Mouse (Mus musculus): Measurements from ENCODE around the gene Wbp11.

Wbp11 gene

DNA sequence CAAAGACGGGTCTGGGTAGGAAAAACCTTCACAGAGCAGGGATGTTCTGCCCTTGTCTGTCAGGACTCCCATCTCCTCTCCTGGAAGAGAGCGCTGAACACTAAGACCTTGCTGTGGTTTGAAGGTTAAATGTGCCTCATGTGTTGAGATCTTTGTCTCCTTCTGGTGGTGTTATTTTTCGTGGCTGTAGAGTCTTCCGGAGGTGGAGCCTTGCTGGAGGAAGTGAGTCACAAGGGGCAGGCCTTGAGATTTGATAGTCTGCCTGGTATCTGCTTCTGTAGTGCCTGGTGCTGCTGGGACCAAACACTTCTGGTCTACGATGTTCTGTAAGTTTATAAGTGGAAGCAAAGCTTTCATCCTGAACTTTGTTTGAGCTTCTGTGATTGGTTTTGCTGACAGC lies 20.9 kb upstream of the Wbp11 start:
- ChIA-PET POLR2A (interaction anchor here in 3 of 4 experiments (1.0 to 3.4 kb wide), 4 partner anchors 45 kb away, joined by 6 to 36 read pairs (median 23); partner anchors contain the start of gene Hist4h4 (in 3 of the 3)), CTCF (no interaction called here)

DNA sequence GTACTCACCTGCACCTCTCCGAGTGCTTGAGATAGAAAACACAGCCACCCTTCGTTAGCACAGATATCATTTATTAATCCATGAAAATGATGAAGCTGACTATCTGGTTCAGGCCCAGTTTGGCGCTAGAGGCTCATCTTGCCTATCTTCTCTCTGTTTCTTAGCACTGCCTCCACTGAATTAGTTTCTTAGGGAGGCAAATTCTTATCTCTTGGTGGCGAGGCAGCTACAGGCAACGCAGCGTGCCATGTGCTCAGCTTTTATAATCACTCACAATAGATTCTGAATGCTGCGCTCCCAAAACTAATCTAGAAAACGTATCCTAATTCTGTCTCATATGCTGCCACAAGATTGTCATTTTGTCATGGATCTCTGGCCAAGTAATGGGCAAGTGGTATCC lies 20.4 kb upstream of the Wbp11 start:
- ChIA-PET POLR2A (interaction anchor here (0.8 to 3.4 kb wide), 10 partner anchors 17 to 138 kb away, joined by 3 to 36 read pairs (median 4); partner anchors contain the start of genes Hist4h4 (in 3 of the 4), BC049715 (in 2 of the 4), H2afj (in 1 of the 4) and Wbp11 (in 1 of the 4)), CTCF (interaction anchor here (0.6 to 2.3 kb wide), 31 partner anchors 8 to 843 kb away, joined by 3 to 17 read pairs (median 4); partner anchors contain the start of genes Art4 (in 2 of the 4), Hist4h4 (in 1 of the 4), Smco3 (in 1 of the 4) and Wbp11 (in 1 of the 4))

DNA sequence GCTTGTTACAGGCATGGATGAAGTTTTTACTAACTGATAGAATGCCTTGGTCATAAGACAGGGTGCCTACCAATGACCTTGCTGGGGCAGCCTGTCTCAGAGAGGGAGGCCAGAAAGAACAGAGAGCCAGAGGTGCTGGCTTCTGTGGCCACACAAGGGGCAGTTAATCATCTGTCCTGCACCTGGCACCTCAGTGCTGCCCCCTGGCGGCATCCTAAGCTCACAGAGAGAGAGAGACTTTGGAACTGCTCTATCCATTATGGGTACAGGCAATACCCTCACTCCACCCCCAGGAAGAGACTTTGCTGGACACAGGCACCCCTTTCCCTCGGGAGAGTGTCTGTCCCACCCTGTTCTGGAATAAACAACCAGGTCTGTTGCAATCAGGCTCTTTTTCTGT lies 19.8 kb upstream of the Wbp11 start:
- CTCF ChIA-PET: interaction anchor here (0.6 to 2.3 kb wide), 34 partner anchors 8 to 844 kb away, joined by 3 to 17 read pairs (median 4); partner anchors contain the start of genes Art4 (in 2 of the 4), Hist4h4 (in 1 of the 4), Smco3 (in 1 of the 4) and Wbp11 (in 1 of the 4)
- POLR2A ChIA-PET: interaction anchor here (0.6 to 3.4 kb wide), 13 partner anchors 8 to 139 kb away, joined by 3 to 36 read pairs (median 5); partner anchors contain the start of genes Hist4h4 (in 3 of the 4), BC049715 (in 2 of the 4), H2afj (in 2 of the 4) and Wbp11 (in 1 of the 4)

DNA sequence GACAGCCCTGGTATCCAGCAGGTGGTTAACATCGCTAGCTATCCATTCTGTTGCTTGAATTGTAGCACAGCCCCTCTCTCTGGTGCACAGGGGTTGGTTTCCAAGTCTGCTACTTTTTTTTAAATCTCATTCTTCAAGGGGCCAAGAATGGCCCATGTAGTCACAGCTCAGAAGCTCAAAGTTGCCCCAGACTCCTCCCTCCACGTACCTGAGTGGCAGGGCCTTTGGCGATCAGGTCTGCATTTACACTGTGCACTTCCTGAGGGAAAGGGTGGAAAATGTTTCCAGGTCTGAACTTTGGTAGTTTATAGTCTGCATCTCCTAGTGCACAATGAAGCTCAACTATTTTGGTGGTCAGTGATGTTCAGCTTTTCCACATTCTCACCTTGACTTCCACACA lies 19.2 kb upstream of the Wbp11 start:
- ChIA-PET CTCF (interaction anchor here (0.9 to 2.3 kb wide), 24 partner anchors 8 to 149 kb away, joined by 3 to 17 read pairs (median 4); partner anchors contain the start of genes Art4 (in 2 of the 4), Hist4h4 (in 1 of the 4), Smco3 (in 1 of the 4) and Wbp11 (in 1 of the 4)), POLR2A (interaction anchor here (0.6 to 3.4 kb wide), 11 partner anchors 9 to 139 kb away, joined by 3 to 36 read pairs (median 5); partner anchors contain the start of genes Hist4h4 (in 3 of the 4), H2afj (in 2 of the 4), BC049715 (in 1 of the 4) and Wbp11 (in 1 of the 4))

DNA sequence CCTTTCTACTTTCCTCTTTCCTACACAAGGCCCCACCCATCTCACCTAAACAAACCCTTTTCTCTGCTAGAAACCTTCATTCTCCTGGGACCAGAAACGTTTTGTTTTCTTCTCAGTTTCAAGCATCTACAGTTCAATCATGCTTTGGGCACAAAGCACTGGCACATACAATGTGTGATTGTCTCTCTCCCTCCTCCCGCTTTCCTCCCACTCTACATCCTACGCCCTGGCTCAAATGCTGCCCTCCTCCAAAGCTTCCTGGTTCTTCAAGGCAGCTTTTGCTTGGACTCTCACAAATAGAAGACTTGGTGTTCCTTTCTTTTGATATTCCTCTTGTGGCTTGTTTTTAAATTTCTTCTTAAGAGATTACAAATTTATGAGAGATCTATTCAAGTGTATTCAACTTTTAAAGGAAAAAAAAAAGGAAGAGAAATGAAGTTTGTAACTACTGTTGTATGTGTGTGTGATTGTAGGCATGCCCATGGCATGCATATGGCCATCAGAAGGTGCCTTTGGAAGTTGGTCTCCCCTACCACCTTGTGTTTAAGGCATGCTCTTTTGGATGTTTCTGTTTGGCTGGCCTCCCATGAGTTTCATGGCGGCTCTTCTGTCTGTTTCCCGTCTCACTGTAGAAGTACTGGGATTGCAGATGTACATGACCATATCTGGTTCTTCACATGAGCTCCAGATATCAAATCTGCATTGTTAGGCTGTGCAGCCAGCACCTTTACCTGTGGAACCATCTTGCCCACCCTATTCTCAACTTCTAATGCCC lies 17.9 kb upstream of the Wbp11 start:
- CTCF ChIA-PET: interaction anchor here in 2 of 4 experiments (0.7 to 2.3 kb wide), 2 partner anchors 11 to 124 kb away, joined by 4 to 17 read pairs; partner anchors contain the start of gene Art4 (in 1 of the 2)
- POLR2A ChIA-PET: interaction anchor here in 2 of 4 experiments (2.0 to 3.4 kb wide), 3 partner anchors 42 kb away, joined by 9 to 36 read pairs (median 22); partner anchors contain the start of gene Hist4h4 (in 2 of the 2)

DNA sequence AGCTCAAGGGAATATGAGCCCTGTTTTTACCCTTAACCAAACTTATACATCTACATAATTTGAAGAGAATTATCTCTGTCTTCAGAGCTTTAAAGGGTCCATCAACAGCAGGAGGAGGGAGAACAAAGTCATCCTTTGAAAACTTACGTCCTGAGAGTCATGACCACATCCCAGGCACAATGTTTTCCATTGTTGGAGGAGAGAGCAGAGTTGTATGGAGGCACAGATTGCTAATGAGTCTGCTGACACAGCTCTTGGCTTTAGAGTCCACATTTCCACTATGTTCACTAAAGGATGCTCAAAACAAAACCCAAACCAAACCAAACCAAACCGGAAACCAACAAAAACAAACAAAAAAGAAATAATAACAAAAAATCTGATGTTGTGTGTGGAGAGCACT lies 16.9 kb upstream of the Wbp11 start:
- ChIA-PET CTCF (no interaction called here), POLR2A (interaction anchor here in 2 of 4 experiments (0.9 to 18.5 kb wide), 3 partner anchors 10 to 41 kb away, joined by 3 to 441 read pairs (median 9); partner anchors contain the start of genes Hist4h4 (in 2 of the 2), H2afj (in 1 of the 2) and Smco3 (in 1 of the 2))

DNA sequence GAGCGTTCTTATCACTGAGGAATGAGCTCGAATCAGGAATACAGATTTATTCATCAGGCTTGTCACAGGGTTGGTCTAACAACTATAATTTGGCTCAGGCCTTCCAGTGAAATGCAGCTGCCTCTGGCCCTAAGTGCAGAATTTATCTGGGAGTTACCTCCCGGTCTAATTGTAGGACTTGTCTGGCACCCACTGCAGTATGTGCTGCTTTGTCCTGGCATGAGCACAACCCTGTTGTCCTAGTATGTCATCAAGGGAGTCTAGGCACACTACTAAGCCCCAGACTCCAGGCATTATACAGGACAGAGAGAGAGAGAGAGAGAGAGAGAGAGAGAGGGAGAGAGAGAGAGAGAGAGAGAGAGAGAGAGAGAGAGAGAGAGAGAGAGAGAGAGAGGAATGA lies 9.3 kb upstream of the Wbp11 start:
- ChIA-PET CTCF (no interaction called here), POLR2A (interaction anchor here in 2 of 4 experiments (1.8 to 18.5 kb wide), 3 partner anchors 10 to 33 kb away, joined by 13 to 441 read pairs (median 19); partner anchors contain the start of genes Hist4h4 (in 2 of the 2), BC049715 (in 1 of the 2), H2afj (in 1 of the 2) and Wbp11 (in 1 of the 2))

DNA sequence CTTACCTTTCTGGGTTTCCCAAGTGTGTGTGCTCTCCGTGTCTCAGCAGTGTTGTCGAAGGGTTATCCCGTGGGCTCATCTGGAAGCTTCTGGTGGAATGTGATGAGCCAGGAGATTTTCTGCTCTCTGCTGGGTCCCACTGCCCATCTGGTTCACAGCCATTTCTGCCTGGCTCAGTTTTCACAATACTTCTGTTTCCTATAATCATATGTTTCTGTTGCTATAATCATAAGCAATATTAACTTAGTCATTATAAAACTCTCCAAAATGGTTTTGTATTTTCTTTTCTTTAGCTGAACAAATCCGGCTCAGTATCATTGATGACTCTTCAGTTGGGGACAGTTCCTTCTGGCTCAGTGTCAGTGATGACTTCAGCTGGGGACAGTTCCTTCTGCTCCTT lies 7.3 kb upstream of the Wbp11 start, which contains the start of gene Smco3:
Gene Smco3, minus strand, starts transcription at position 101 of the 400 bp plus-strand sequence.
- ChIA-PET POLR2A (interaction anchor here in 3 of 4 experiments (0.9 to 18.5 kb wide), 6 partner anchors 9 to 31 kb away, joined by 3 to 441 read pairs (median 37); partner anchors contain the start of genes Hist4h4 (in 3 of the 3) and H2afj (in 2 of the 3)), CTCF (interaction anchor here in 2 of 4 experiments (0.6 to 1.1 kb wide), 2 partner anchors 12 to 1051 kb away, joined by 3 to 7 read pairs; no protein-coding TSS in a partner anchor)

DNA sequence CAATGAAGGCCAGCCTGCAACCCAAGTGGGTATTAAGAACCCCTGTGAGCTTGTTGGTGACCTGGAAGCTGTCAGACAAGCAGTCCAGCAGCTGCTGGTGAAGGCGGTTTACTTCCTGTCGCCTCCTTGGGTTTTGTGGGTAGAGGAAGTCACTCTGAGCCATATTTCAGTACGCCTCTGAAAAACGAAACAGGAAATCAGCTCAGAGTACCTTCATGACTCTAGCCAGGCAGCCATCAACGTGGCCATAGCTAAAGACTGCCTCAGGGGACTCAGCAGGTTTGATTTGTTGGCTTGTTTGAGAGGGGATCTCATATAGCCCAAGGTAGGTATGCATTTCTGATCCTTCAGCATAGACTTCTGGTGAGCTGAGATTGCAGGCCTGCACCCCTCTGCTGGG lies 3.7 kb upstream of the Wbp11 start:
- CTCF ChIA-PET: interaction anchor here in 2 of 4 experiments (0.9 to 1.8 kb wide), 6 partner anchors 16 to 149 kb away, joined by 3 to 8 read pairs (median 5); partner anchors contain the start of gene Hist4h4 (in 1 of the 2)
- POLR2A ChIA-PET: interaction anchor here (0.7 to 18.5 kb wide), 19 partner anchors 9 to 80 kb away, joined by 3 to 441 read pairs (median 5); partner anchors contain the start of genes Hist4h4 (in 4 of the 4) and H2afj (in 3 of the 4)

DNA sequence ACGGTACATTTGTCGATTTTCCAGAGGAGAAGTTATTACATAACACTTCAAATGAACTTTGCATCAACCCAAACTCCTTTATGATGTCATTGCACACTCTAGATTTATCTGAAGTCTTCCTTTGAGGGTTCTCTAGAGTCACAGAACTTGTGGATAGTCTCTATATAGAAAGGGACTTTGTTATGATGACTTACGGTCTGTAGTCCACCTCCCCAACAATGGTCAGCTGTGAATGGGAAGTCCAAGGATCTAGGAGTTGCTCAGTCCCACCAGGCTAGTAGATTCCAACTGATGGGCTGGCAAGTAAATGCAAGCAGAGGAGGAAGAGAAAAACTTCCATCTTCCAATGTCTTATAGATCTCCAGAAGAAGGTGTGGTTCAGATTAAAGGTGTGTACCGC lies 648 bp upstream of the Wbp11 start:
- ChIA-PET CTCF (interaction anchor here in 1 of 4 experiments (1.0 kb wide), 2 partner anchors 19 to 25 kb away, joined by 3 to 6 read pairs; partner anchors contain the start of gene Hist4h4), POLR2A (interaction anchor here (0.6 to 18.5 kb wide), 43 partner anchors 9 to 523 kb away, joined by 3 to 441 read pairs (median 6); partner anchors contain the start of genes H2afj (in 4 of the 4), Hist4h4 (in 3 of the 4) and Rerg (in 1 of the 4))

DNA sequence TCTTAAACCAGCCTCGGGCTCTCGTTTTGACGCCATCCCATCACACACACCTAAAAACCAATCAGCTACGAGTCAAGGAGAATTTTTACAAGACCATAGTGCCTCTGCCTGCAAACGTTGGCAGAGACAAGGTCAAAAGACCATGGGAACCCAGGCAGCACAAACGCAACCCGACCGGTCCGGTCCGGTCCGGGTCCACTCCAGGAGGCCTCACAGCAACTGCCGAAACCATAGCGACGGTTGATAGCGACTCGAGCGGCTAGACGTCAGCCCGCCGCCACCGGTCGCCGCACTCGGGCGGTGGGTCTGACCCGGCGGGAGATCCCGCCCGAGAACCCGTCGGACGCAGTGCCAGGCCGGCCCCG lies 535 bp downstream of the Wbp11 start, which contains the start of gene BC049715:
Gene BC049715, plus strand, starts transcription at position 111 of the 365 bp plus-strand sequence.
- CTCF ChIA-PET: interaction anchor here in 1 of 4 experiments (1.0 kb wide), 2 partner anchors 20 to 23 kb away, joined by 3 to 6 read pairs; partner anchors contain the start of gene Hist4h4
- POLR2A ChIA-PET: interaction anchor here (0.6 to 18.5 kb wide), 54 partner anchors 8 to 405 kb away, joined by 3 to 441 read pairs (median 4); partner anchors contain the start of genes H2afj (in 4 of the 4), Hist4h4 (in 3 of the 4) and Rerg (in 1 of the 4)

DNA sequence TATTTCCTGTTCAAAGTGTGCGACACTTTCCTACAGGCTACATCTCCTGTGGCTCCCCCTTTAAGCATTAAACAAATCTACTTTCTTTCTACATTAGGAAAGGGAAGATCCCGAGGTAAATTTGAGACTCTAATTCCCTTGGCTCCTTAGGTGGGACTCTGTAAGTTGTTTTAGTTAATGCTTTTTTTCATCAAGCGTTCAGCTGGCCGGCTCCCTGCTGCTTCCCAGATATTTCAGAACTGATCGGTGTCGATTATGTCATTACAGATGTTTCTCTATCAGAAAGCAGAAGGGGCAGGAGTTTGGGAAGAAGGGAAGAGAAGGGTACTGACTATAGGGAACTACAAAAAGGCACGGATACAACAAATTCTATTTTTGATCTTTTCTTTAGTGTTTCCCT lies 917 bp downstream of the Wbp11 start:
- ChIA-PET POLR2A (interaction anchor here (0.6 to 18.5 kb wide), 28 partner anchors 9 to 343 kb away, joined by 3 to 441 read pairs (median 8); partner anchors contain the start of genes H2afj (in 4 of the 4), Hist4h4 (in 3 of the 4) and Rerg (in 1 of the 4)), CTCF (no interaction called here)

DNA sequence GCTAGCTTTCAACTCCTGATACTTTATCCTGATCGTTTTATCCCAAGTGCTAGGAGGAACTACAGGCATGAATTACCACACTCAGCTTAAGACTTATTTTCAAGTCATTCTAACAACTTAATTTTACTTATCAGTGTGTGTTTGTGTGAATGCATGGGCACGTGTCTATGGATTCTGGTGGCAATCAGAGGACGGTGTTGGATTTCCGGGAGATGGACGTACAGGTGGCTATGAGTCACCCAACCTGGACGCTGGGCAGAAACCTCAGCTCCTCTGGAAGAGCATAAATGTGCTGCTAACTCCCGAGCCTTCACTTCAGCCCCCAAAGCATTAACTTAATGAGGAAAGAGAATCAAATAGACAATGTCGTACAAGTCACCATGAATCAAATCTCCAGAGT lies 3.0 kb downstream of the Wbp11 start:
- ChIA-PET CTCF (no interaction called here), POLR2A (interaction anchor here in 3 of 4 experiments (1.0 to 14.0 kb wide), 8 partner anchors 8 to 21 kb away, joined by 3 to 268 read pairs (median 4); partner anchors contain the start of genes Hist4h4 (in 3 of the 3) and H2afj (in 2 of the 3))

DNA sequence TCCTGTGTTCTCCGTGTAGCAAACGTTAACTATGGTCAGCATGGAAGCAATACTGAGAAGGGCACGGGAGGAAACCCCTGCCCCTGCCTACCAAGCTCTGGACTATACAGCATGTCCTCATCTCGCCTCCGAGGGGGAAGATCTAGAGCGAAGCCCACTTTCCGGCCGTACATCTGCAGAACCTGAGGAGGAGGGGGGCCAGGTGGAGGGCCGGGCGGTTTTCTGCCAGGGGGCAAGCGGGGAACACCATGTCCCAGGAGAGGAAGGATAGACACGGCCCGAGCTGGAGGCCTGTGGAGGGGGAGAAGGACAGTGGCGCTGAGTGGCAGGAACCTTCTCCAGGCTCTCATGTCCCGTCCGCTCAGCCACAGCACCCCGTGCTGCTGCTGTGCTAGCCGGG lies 6.9 kb downstream of the Wbp11 start:
- ChIA-PET POLR2A (interaction anchor here in 3 of 4 experiments (2.4 to 14.0 kb wide), 7 partner anchors 7 to 17 kb away, joined by 9 to 268 read pairs (median 55); partner anchors contain the start of genes Hist4h4 (in 3 of the 3), H2afj (in 2 of the 3), BC049715 (in 1 of the 3) and Wbp11 (in 1 of the 3)), CTCF (interaction anchor here in 1 of 4 experiments (0.6 kb wide), 1 partner anchor 14 kb away, joined by 3 read pairs; no protein-coding TSS in a partner anchor)

DNA sequence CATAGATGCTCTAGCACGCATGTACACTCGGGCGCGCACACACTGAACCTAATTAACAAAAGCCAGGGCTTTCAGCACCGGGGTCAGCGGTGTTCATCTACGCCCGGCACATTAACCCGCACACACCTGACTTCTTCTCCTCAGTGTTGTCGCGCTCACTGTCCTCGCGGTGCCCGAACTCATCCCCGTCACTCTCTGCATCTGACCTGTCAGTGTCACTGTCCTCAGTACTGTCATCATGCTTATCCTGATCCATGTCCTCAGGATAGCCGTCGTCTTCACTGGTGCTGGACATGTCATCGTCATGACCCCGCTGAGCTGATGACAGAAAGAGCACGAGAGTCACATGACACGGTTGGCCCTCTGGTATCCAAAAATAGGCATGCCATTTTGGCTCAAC lies 7.7 kb downstream of the Wbp11 start:
- CTCF ChIA-PET: interaction anchor here in 3 of 4 experiments (0.6 to 1.2 kb wide), 3 partner anchors 12 to 1873 kb away, joined by 3 to 4 read pairs (median 3); partner anchors contain the start of gene H2afj (in 1 of the 3)
- POLR2A ChIA-PET: interaction anchor here in 3 of 4 experiments (1.2 to 14.0 kb wide), 7 partner anchors 8 to 16 kb away, joined by 3 to 268 read pairs (median 55); partner anchors contain the start of genes Hist4h4 (in 3 of the 3), H2afj (in 2 of the 3), Wbp11 (in 2 of the 3) and BC049715 (in 1 of the 3)

DNA sequence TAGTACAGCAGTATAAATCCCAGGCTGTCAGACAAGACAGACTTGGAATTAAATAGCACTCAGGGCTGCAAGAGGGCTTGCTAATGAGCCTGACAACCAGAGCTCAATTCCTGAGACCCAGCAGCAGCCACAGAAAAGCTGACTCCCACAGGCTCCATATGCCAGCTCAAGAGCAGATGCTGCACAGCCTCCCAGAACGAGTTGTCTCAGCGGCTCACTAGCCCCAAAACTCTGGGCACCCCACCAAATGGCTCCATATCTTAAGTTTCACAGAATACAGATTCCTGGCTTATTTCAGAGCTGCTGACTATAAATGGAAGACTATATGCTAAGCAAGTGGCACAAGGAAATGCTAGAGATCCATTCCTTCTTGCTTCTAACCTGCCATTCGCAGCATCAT lies 10.5 kb downstream of the Wbp11 start:
- ChIA-PET POLR2A (interaction anchor here (1.1 to 14.0 kb wide), 11 partner anchors 8 to 21 kb away, joined by 3 to 268 read pairs (median 10); partner anchors contain the start of genes BC049715 (in 4 of the 4), Wbp11 (in 3 of the 4), H2afj (in 2 of the 4) and Hist4h4 (in 2 of the 4)), CTCF (interaction anchor here in 3 of 4 experiments (0.6 to 0.8 kb wide), 3 partner anchors 13 to 34 kb away, joined by 3 to 4 read pairs (median 4); partner anchors contain the start of gene Hist4h4 (in 1 of the 3))

DNA sequence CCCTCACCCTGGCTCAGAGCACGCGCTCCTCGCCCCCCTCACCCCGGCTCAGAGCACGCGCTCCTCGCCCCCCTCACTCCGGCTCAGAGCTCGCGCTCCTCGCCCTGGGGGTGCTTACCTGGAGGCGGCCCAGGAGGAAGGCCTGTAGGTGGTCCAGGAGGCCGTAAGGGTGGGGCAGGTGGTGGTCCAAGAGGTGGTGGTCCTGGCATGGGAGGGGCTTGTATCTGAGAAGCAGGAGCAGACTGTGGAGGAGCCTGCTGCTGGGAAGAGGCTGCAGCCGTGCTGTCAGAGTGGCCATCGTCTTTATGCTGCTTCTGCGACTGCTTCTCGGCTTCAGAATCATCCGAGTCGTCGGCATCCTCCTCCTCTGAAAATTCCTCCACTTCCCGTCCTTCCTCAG lies 11.2 kb downstream of the Wbp11 start:
- CTCF ChIA-PET: no interaction called here
- POLR2A ChIA-PET: interaction anchor here (1.1 to 14.0 kb wide), 13 partner anchors 8 to 35 kb away, joined by 3 to 268 read pairs (median 10); partner anchors contain the start of genes BC049715 (in 4 of the 4), Hist4h4 (in 3 of the 4), Wbp11 (in 3 of the 4) and H2afj (in 2 of the 4)
